Mouse (Mus musculus): ENCODE measurements around the gene Agfg1.
A peak's percentile ranks its signal among the peaks of the same experiment; 100 is the strongest.

Agfg1 gene

DNA sequence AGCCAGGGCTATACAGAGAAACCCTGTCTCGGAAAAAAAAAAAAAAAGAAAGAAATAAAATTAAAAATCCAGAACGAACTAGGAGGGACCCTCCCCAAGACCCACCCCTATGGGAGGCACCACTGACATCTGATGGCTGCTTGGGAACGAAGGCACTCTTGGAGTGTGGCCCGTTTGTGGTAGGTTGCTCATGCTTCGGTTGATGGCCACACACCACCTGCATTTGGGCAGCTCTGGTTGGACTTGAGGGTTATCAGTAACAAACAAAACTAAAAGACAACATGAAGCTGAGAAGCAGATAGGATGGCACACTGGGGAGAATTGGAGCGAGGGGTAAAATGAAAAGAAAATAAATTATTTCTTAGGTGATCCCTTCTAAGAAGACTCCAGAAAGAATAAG, 15.1 kb upstream of the Agfg1 start:
- DNase-seq (ENCODE audit: low spot score in 2 of 2): no peak

DNA sequence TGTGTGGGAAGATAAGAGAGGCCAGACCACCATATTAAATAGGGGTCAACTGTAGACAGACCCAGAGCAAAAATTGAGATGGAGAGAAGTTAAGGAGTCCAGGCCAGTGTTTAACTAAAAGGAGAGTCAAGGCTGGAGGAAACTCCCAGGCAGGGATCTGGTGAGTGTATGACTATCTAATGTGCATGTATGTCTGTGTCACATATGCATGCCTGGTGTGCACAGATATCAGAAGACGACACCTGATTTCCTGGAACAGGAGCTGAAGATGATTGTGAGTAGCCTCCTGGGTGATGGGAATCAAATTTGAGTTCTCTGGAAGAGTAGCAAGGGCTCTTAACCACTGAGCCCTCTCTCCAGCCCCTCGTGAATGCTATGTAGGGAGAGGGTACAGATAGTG, 14.0 kb upstream of the Agfg1 start:
- no peak for DNase-seq (ENCODE audit: low spot score in 2 of 2)

DNA sequence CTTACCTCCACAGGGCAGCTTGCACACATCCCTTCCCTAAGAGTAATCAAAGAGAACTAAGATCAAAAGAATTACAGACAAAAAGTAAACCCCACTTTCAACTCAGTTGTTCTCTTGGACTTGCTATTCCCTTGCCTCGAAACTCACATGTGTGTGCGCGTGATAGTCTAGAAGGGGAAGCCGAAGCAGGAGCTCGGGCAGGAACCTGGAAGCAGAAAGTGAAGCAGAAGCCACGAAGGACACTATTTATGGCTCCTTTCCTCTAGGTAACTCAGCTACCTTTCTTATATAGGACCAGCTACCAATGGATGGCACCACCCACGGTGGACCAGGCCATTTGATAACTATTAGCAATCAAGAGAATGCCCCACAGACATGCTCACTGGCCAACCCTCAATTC, 13.5 kb upstream of the Agfg1 start:
- DNase-seq (ENCODE audit: low spot score in 2 of 2): no peak

DNA sequence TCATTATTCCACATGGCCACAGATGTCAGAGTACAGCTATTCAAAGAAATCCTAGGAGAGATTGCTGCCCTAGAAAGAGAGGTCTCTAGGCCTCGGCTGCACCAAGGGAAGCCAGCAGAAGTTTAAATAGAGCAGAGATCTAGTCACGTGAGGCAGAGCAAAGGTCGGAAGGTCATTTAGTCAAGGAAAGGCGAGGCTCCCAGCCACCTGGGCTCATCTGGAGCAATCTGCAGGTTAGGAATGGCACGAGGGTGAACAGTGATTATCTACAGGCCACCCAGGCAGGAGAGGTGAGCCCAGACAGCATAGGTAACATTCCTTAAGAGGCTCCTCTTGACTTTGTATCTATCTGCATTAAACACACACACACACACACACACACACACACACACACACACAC, 12.4 kb upstream of the Agfg1 start:
- DNase-seq (ENCODE audit: low spot score in 2 of 2): no peak

DNA sequence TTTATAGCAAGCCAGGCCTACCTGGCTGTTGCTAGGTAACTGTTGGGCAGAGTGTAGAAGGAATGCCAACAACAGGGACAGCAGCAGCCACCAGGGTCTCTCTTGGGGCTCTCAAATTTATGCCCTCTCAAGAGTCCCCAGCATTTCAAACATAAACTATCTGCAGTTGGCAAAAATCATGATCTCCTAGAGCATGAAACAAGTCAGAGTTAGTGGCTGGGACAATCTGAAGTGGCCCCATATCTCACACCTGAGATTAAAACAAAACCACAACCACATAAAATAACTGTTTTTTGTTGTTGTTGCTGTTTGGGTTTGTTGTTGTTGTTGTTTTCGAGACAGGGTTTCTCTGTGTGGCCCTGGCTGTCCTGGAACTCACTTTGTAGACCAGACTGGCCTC, 8.5 kb upstream of the Agfg1 start:
- no peak for DNase-seq (ENCODE audit: low spot score in 2 of 2)

DNA sequence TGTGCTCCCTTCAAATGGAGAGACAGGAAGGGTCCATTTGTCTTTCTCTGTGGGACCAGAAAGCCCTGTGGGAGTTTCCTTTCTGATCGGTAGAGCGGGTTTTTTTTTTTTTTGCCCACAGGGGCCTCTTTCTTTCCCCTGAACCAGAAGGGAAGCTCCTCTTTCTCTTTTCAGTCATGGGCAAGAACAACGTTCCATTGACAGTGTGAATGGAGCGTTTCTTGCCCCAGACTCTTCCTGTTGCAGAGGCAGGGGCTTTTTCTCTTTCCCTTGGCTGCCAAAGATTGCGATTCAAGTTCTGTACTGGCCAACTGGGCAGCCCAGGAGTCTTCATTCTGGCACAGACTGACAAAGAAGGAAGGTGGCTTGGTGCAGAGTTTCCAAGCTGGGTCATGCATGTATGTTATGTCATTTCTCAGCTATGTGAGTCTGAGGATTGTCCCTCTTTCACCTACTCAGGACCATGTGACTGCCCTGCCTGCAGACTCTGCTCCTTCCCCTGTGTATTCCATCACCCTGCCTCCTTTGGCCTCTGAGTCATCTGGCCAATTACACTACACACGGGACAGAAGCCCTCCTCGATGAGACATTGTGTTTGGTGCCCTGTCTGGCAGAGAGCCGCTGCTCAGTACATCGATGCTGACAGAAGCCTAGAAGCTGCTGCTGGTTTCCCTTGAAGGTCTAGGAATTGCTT, 7.6 kb upstream of the Agfg1 start:
- DNase-seq (ENCODE audit: low spot score in 2 of 2): no peak

GRCm38 (mm10) chr1:82832495-82833021, 6.7 kb upstream of the Agfg1 start:
- DNase-seq (ENCODE audit: low spot score in 2 of 2): no peak

DNA sequence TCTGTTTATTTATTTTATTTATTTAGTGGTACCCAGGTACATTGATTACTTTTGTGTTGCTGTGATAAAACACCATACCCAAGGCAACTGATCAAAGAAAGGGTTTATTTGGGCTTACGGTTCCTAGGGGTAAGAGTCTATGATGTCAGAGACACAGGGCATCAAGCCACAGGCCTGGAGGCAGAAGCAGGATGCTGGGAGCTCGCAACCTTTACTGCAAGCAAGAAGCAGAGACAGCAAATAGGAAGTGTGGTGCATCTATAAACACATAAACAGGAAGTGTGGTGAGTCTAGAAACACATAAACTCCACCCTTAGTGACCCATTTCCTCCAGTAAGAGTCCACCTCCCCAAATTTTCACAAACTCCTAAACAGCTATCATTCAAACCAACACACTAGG, 5.8 kb upstream of the Agfg1 start:
- no peak for DNase-seq (ENCODE audit: low spot score in 2 of 2)

DNA sequence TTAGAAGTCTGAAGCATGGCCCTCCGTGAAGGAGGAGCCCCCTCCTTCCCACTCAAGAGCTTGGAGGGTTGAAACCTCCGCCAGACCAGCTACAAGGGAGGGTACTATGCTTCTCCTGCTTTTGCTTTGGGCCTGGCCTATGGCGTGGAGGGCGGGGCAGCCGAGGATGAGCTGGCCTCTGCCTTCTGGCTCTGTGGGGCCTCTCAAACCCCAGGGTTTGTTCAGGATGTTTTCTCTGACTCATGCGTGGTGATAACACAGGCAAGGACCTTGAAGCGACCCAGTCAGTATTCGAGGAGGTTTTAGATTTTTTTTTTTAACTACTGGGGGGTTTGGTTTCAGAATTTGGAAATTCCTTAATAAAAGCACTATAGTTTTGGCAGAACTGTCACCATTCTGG, 4.7 kb upstream of the Agfg1 start:
- DNase-seq (ENCODE audit: low spot score in 2 of 2): no peak

- DNase-seq (ENCODE audit: low spot score in 2 of 2): peak in 1 of 2 experiments; percentile 30
Measured at GRCm38 (mm10) chr1:82836342-82837217, 2.7 kb upstream of the Agfg1 start.

DNA sequence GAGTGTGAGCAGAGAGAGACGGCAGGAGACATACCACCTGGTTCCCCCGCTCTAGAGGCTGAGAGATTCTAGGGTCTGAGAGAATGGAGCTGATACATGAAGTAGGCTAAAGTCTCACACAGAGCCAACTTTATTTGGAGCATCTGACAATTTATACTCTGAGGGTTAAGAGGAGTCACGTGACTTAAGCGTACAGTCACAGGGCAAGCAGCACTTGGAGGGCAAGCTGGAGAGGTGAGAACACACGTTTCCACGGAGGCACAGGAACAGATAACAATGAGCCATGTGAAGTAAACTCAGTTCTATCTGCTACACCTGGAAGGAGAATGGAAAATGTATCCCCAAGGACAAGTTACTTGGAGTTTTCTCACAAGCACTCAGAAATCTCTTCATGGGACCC, 1.7 kb upstream of the Agfg1 start:
- no peak for DNase-seq (ENCODE audit: low spot score in 2 of 2)

GRCm38 (mm10) chr1:82838469-82839295, 601 bp upstream of the Agfg1 start:
- no peak for DNase-seq (ENCODE audit: low spot score in 2 of 2)

DNA sequence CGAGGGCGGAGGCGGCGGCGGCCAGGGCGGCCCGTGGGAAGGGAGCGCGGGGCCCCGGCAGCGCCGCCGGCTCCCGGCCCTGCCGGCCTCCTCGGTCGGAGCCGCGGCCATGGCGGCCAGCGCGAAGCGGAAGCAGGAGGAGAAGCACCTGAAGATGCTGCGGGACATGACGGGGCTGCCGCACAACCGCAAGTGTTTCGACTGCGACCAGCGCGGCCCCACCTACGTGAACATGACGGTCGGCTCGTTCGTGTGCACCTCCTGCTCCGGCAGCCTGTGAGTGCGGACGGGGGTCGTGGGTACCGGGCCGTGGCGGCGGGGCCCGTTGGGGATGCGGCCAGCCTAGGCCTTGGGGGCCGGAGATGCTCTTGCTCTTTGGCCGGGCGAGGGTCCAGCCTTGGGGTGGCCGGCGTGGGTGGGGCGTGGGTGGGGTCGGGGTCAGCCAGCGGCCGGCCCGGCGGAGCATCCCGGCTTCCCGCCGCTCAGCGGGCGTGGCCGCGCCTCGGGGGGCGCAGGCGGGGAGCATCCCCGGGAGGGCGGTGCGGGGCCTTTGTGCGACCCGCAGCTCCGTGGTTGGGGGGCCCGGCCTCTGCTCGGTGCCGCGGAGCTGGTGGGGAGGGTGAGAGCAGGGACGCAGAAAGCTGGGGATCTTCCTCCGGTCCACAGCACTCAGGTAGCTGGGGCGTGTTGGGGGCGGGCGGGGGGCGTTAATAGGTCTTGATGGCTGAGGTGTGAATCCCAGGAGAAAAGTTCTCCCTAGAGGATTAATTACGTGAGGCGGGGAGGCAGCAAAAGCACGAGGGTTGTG, 535 bp downstream of the Agfg1 start:
- no peak for DNase-seq (ENCODE audit: low spot score in 2 of 2)

DNA sequence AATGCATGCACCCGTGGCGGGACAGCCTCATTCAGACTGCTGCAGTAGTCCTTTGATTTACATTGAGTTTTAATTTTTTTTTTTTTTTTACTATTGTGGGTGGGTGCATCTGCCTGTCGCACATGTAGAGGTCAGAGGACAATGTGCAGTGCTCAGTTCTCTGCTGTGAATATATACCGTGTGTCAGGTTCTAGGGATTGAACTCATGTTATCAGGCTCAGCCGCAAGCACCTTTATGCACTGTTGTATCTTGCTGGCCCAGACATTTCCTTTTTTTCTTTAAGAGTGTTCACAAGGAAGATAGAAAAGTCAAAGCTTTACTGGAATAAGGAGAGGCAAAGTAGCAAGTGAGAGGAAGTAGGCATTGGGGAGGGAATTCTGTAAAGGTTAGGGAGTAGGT, 16.4 kb downstream of the Agfg1 start:
- no peak for DNase-seq (ENCODE audit: low spot score in 2 of 2)

DNA sequence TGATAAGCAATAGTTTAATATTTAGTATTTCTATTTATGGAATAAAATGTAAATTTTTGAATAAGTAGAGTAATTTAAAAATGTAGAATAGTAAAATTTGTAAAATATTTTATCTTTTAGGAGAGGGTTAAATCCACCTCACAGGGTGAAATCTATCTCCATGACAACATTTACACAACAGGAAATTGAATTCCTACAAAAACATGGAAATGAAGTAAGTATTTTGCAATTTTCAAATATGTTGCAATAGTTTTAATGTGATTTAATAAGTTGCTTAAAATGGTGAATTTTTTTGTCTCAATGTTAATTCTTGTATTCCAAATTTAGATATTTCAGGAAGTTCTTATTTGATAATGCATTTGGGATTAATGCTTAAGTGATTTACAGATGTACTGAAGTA, 19.0 kb downstream of the Agfg1 start:
- no peak for DNase-seq (ENCODE audit: low spot score in 2 of 2)

- no peak for DNase-seq (ENCODE audit: low spot score in 2 of 2)
Measured at GRCm38 (mm10) chr1:82860391-82860790, 21.1 kb downstream of the Agfg1 start.

DNA sequence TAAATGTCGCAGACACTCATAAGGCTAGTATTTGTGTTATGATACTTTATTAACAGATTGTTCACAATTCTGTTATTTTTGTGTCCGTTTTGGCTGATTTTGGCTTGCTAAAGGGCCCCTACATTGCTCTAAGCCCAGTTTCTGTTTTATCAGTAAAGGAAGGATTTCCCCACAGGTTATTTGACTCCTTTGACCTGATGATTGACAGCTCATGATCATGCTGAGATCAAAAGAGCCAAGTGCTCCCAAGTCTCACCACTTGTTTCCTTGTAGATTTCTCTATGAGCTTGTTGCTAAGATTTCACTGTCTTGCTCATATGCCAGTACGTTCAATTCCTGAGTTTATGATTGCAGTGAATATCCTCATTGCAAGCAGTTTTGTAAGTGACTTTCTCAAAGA, 30.9 kb downstream of the Agfg1 start:
- DNase-seq (ENCODE audit: low spot score in 2 of 2): no peak

DNA sequence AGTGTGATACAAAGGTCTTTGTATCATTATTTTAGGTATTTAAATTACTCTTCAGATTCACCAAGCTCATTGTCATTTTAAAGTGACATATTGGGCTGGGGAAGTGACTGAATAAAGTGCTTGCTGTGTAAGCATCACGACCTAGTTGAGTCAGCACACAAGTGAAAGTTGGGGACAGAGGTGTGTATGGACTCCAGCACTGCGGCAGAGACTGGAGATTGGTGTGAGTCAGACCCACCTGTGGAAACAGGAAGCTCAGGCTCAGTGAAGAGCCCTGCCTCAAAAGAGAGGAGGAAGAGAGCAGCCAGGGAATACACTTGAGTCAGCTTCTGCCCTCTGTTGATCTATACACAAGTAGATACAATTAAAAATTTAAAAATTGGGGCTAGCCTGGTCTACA, 39.9 kb downstream of the Agfg1 start:
- DNase-seq (ENCODE audit: low spot score in 2 of 2): no peak

DNA sequence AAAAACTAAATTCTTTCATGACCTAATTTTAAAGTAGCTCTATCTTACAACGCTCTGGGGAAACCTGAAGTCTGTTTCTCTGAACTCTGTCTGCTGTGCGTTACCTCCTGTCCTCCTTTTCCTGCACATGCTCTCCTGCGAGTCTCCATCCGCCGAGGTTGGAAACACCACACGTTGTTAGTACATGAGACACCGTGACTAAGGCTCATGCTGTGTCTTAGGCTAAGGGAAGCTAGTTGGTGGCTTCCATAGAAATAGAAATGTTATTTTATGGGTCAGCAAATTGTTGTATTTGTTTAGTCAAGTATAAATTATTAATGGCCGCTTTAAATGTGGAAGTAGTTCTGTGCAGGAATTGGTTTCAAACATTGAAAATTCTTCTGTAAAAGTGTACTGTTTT, 40.9 kb downstream of the Agfg1 start:
- no peak for DNase-seq (ENCODE audit: low spot score in 2 of 2)

DNA sequence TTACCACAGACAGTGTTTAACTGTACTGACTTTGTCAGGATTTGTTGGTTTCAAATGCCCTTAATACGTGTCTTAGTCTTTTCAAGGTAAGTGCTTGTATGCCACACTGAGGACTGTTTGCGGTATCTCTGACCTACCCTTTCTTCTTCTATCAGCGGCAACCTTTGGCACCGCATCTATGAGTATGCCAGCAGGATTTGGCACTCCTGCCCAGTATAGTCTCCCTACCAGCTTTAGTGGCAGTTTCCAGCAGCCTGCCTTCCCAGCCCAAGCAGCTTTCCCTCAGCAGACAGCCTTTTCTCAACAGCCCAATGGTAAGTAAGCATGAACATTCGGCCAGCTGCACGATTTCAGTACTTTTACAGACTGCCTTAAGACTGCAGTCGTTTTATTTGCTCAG, 54.0 kb downstream of the Agfg1 start:
- DNase-seq (ENCODE audit: low spot score in 2 of 2): no peak

GRCm38 (mm10) chr1:82900567-82900966, 61.3 kb downstream of the Agfg1 start:
- no peak for DNase-seq (ENCODE audit: low spot score in 2 of 2)
